Mouse (Mus musculus) spleen, adult 2 months (tissue): Measurements from ENCODE around the gene Oprd1. TPM values are rescaled to one million over a fixed set of nuclear protein-coding genes. Genes with fewer than 3 reads are reported as not detected.
A peak's percentile ranks its signal among the peaks of the same experiment; 100 is the strongest.

Experiments
- DNase-seq, 2 experiments: peaks; one replicate each; pipeline versions ENCODE4 v3.0.0 to v3.0.0-alpha.2; 2012 to 2021; ENCODE audit warnings: low spot score in 2 of 2, low read depth in 1 of 2
- H3K27ac ChIP-seq: fragments of 200-500 bp; 2 replicates; pipeline ENCODE4 v1.5.1; 2012; ENCODE audit warnings: low read length, inconsistent platforms; ENCODE audit not compliant: insufficient read depth
- H3K27me3 ChIP-seq: fragments of 200-500 bp; 2 replicates; pipeline ENCODE4 v1.6.1; 2012; ENCODE audit warnings: mild to moderate bottlenecking, moderate library complexity, low read length, inconsistent platforms; ENCODE audit not compliant: control insufficient read depth, insufficient read depth
- H3K36me3 ChIP-seq: fragments of 200-500 bp; 2 replicates; pipeline ENCODE4 v1.6.1; 2012; ENCODE audit warnings: mild to moderate bottlenecking, low read length, inconsistent platforms; ENCODE audit not compliant: control insufficient read depth, insufficient read depth
- H3K4me1 ChIP-seq: fragments of 200-500 bp; 2 replicates; pipeline ENCODE4 v1.6.1; 2011; ENCODE audit warnings: inconsistent platforms; ENCODE audit not compliant: control insufficient read depth, insufficient read depth, insufficient read length
- H3K4me3 ChIP-seq: fragments of 200-500 bp; 2 replicates; pipeline ENCODE4 v1.5.1; 2011; ENCODE audit warnings: mild to moderate bottlenecking, inconsistent platforms; ENCODE audit not compliant: insufficient read depth, insufficient read length; ENCODE audit errors: extremely low read depth
- CTCF ChIP-seq: fragments of 200-500 bp; IDR thresholded peaks from 2 replicates; pipeline ENCODE4 v1.5.1; 2011; ENCODE audit warnings: mild to moderate bottlenecking, inconsistent platforms; ENCODE audit not compliant: insufficient read depth, insufficient read length, insufficient replicate concordance; ENCODE audit errors: extremely low read depth
- POLR2A ChIP-seq: fragments of 200-500 bp; IDR thresholded peaks from 2 replicates; pipeline ENCODE4 v1.6.1; 2011; ENCODE audit warnings: low read depth, low read length, inconsistent platforms
- WGBS: fragments of 180-500 bp; shearing (Covaris S2); methylation state at CpG from one replicate; pipeline ENCODE4 v1.1.7; 2018; 5-methylcytosine and 5-hydroxymethylcytosine counted together
- polyA plus RNA-seq: library from polyadenylated mRNA; depleted of rRNA; stranded (reverse); fragments of >200 nt; gene quantifications from 2 replicates; pipeline ENCODE4 v1.2.3, GENCODE M21; 2012

Gene Oprd1
- polyA plus RNA-seq, 1 experiment, result 0.53 TPM

DNA sequence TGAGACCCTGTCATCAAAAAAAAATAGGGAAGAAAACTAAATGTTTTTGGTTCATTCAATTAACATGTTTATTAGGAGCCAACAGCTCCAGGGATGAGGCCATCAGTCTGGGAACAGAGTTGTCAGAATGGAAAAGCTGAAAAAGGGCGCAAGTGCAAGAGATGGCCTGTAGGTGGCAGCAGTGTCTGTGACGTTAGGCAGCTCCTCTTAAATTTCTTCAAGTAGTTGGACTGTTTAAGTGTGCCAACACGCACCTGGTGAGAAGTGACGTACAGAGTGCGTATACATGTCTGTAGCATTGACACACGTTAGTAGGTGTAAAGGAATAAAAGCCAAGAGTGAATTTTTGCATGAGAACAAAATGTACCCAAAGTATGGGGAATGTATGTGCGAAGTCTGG, 55.4 kb downstream of the Oprd1 start:
- DNase-seq, result peak; percentile 33 to 40
- WGBS, result 15% methylated on average over 7 of the region's 7 CpGs

DNA sequence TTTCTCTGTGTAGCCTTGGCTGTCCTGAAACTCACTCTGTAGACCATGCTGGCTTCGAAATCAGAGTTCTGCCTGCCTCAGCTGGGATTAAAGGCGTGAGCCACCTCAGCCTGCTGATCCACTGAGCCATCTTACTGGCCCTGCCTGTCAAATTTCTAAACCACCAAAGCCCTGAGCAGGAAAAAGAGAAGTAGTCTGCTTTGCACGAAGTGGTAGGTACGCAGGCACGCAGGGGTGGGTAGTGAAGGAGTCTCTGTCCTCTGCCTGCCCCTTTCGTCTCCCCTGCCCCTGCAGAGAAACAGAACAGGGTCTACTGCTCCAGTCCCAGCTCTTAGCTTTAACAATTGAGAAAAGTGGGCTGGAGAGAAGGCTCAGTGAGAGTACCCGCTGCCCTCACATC, 59.2 kb downstream of the Oprd1 start:
- no peaks in the 10 kb centered on the region; the same call in 1 of the 2 replicates for H3K27me3 ChIP-seq
- H3K4me3 ChIP-seq, result no peak overlapping the region
- no peaks in the 10 kb centered on the region for H3K4me1 ChIP-seq
- H3K36me3 ChIP-seq, result no peaks in the 10 kb centered on the region
- 27% methylated on average over 7 of the region's 7 CpGs for WGBS
- DNase-seq, result peak in 1 of 2 experiments; percentile 39
- no peak for TF ChIP-seq CTCF
- no peak for TF ChIP-seq POLR2A
- H3K27ac ChIP-seq, result no peak overlapping the region

More for the DNA sequence above, 55.4 kb downstream of the Oprd1 start:
- no peaks in the 10 kb centered on the region; the same call in 1 of the 2 replicates for H3K27me3 ChIP-seq
- H3K27ac ChIP-seq, result no peak overlapping the region
- no peak overlapping the region for H3K4me3 ChIP-seq
- H3K4me1 ChIP-seq, result no peaks in the 10 kb centered on the region
- no peaks in the 10 kb centered on the region for H3K36me3 ChIP-seq
- TF ChIP-seq CTCF (peak; percentile 80; the same call in 1 of the 2 replicates), POLR2A (no peak)

DNA sequence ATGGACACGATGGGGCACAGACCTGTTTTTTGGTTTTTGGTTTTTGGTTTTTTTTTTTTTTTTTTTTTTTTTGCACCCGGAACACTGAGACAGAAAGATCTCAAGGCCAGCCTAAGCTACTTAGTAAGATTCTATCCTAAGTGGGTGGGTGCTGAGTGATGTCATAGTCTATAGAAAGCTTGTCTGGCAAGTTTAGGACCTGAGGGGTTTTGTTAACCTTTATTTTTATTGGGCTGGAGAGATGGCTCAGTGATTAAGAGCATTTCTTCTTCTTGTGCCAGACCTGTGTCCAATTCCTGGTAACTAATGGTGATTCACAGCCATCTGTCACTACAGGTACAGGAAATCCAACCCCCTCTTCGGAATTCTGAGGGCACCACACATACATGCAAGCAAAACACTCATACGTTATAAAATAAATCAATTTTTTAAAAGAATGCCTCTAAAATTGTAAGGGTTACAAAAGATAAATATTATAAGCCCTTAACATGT, 63.7 kb downstream of the Oprd1 start:
- Histone ChIP-seq H3K4me3 (no peak overlapping the region), H3K36me3 (no peaks in the 10 kb centered on the region), H3K4me1 (no peaks in the 10 kb centered on the region), H3K27ac (no peak overlapping the region), H3K27me3 (no peaks in the 10 kb centered on the region; the same call in 1 of the 2 replicates)
- DNase-seq, result no peak
- 73% methylated on average over 4 of the region's 4 CpGs for WGBS
- TF ChIP-seq POLR2A (no peak), CTCF (no peak)

DNA sequence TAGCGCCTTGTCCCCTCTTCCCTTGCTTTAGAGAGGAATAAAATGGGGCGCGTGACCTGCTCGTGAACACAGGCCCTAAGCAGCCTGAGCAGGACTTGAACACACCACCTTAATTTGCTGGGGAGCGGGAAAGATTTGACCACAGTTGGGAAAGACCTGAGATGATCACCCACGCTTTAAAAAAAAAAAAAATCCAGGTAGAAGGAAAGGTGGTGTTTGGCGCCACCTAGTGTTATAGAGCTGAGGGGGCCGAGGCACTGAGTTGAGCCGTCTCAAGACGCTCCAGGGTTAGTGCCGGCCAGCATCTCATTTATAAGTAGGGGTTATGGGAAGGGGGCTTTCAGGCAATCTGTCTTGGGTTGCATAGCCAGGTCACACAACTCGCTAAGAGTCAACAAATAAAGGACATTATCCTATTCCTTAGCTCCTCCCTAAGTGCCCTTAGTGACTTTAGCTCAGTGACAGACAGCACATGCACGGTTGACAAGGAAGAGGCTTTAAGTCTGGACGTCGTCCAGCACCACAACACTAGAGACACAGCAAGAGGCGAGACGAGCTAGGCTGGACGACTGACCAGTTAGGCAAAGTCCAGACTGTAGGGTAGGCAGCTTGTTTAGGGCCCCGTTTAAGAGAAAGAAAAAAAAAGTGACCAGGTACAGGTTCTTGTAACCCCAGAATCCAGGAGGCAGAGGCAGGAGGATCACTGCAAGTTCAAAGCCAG, 64.6 kb downstream of the Oprd1 start:
- no peaks in the 10 kb centered on the region; the same call in none of the 2 replicates for H3K27me3 ChIP-seq
- no peak overlapping the region for H3K27ac ChIP-seq
- H3K36me3 ChIP-seq, result no peaks in the 10 kb centered on the region
- no peak overlapping the region for H3K4me3 ChIP-seq
- peak; percentile 82; the same call in 1 of the 2 replicates for TF ChIP-seq CTCF
- TF ChIP-seq POLR2A, result no peak
- peak; percentile 49 to 60 for DNase-seq
- no peaks in the 10 kb centered on the region for H3K4me1 ChIP-seq
- WGBS, result 23% methylated on average over 19 of the region's 19 CpGs

DNA sequence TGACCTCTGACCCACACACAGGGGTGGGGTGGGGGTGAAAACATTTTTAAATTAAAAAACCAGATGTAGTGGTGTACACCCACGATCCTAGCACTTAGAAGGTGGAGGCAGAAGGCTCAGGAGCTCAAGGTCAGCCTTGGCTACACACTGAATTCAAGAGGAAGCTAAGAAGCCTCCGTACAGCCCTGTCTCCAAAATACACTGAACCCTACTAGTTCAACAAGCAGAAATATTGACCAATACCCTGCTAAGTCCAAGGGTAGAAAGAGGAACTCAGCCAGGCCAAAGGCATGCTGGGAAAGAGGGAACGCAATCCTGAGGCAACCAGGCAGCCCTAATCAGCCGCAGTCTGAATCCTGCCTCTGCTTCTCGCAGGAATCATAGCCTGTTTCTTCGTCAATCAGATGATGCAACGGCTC, 66.0 kb downstream of the Oprd1 start:
- no peak for DNase-seq
- Histone ChIP-seq H3K27me3 (no peaks in the 10 kb centered on the region; the same call in 1 of the 2 replicates), H3K27ac (0 out of 2 replicates have a peak overlapping the region, but pooled peaks have one; percentile 24), H3K4me3 (no peak overlapping the region), H3K4me1 (peaks cover 5% of the 10 kb centered on the region; the same call in 1 of the 2 replicates), H3K36me3 (no peaks in the 10 kb centered on the region)
- 54% methylated on average over 7 of the region's 7 CpGs for WGBS
- no peak for TF ChIP-seq CTCF
- no peak for TF ChIP-seq POLR2A

DNA sequence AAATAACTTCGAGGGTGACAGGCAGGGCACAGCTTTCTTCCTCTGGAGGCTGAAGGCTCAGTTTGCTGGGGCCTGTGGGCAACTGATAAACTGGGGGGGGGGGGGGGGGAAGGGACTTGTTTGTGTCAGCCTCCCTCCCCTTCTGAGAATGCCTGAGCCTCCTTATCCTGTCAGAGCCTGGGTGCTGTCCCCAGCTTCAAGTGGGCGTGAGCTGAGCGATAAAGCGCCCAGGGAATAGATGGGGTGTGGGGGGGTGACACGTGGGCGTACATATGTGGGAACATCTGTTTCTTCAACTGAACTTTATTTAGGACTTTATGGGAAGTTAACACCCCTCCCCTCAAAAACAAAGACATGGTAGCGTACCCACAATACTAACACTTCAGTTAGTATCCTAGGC, 66.8 kb downstream of the Oprd1 start:
- no peaks in the 10 kb centered on the region; the same call in 1 of the 2 replicates for H3K27me3 ChIP-seq
- no peak for DNase-seq
- WGBS, result 40% methylated on average over 7 of the region's 7 CpGs
- no peak overlapping the region for H3K27ac ChIP-seq
- TF ChIP-seq CTCF (no peak), POLR2A (no peak)
- H3K4me1 ChIP-seq, result peaks cover 5% of the 10 kb centered on the region; the same call in 1 of the 2 replicates
- H3K36me3 ChIP-seq, result no peaks in the 10 kb centered on the region
- H3K4me3 ChIP-seq, result no peak overlapping the region
